Mouse (Mus musculus): ENCODE measurements at regions not wholly inside any gene's neighbourhood (a gene's known extent, or its start where the extent isn't known, plus 50 kb on each side); places are given as distances from the start of the nearest gene placed in this dataset.
"Not testable (repeated sequence)": the region's sequence is repeated elsewhere in the genome, so short reads cannot be mapped to it uniquely, and the experiment has no call there.

DNA sequence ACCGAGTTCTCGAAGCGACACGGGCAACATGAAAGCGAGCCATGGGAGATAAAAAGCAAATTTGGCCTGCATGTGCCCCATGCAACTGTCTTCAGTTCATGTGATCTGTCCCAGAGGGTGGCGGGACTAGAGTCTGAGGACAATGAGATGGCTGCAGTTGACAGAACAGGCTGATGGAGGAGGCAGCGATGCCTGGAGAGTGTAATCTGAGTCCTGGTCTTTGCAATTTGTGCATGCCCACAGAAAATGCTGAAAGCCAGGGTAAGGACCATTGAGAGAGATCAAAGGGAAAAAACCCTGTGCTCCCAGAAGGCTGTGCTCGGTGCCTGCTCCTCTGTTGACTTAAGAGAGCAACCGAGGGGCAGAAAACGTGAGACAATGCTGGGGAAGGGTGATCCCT lies 624.8 kb upstream of the BB014433 start:
- no peak for DNase-seq

DNA sequence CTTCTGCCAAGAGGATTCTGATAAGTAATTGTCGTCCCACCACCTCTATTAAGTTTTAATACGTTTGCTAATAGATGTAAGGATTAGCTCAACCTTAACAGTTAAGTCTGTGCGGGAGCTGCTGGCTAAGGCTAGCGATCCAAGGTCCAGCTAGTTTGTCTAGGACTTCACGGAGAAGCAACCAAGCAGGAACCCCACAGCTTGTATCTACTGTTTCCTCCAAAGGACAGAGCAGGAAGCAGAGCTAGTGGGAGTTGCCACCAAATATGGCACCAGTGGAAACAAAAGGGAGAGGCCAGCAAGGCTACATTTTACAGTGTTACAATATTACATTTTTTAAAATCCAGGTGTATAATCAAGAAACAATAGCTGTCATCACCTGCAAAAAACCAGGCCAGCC lies 624.4 kb upstream of the BB014433 start:
- no peak for DNase-seq

DNA sequence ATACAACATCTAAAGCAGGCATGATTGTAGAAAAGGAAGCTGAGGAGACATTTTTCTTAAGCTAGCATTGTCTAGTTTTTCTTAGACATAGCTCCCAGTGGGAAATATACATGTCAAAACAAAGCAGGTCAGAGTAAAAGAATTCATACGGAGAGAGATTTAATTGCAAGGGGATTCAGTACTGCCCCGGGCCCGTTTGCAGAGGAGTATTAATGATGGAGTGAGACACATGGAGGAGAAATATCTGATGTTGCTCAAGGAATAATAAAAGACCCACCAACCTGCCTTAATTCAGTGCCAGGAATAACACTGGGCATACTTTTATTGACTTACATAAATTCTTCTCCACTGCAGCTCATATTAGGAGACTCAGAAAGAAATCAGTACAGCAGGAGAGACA lies 623.6 kb upstream of the BB014433 start:
- no peak for DNase-seq

DNA sequence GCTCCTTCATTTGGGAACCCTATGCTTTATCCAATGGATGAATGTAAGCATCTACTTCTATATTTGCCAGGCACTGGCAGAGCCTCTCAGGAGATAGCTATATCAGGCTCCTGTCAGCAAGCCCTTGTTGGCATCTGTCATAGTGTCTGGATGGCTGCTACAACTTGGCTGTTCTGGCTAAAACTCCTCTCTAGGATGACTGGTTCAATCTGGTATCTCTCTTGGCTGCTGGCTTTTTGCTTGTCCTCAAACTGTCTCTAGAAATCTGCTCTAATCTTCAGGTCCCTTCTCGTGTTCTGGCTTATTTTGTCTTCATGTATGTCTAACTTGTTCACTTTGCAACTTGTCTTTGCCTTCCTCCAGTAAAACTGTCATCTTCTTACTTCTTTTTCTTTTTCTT lies 614.7 kb upstream of the BB014433 start:
- DNase-seq = no peak

GRCm38 (mm10) chr8:15634769-15635366 lies 589.0 kb upstream of the BB014433 start:
- DNase-seq = no peak

- no peak for DNase-seq
These were observed 582.7 kb upstream of the BB014433 start for GRCm38 (mm10) chr8:15628584-15628983.

DNA sequence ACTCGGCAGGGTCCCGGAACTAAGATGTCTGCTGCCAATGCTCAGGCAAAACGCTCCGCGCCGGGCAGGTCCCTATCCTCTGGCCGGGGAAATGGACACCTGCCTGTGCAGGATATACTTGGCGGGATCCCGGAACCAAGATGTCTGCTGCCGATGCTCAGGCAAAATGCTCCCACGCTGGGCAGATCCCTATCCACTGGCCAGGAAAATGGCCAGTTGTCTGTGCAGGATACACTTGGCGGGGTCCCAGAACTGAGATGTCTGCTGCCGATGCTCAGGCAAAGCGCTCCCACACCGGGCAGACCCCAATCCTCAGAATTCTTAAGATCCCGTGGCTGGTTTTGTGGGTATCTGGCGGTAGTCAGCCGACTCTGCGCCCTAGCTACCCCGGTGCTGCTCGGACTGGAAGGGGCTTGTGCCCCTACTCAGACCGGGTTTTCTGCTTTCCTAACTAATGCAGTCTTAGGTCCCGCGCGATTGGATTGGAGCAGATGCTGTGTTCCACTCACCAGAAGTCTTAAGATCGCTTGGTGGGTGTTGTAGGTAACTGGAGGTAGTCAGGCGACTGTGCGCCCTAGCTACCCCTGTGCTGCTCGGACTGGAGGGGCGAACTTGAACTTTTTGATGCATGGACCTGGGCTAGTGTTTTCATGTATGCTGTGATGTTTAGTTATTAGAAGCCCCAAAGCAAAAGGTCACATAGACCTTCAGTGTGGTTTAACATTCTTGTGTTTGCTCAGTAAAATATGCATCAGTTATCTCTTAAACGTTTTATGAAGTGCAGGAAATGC lies 577.9 kb upstream of the BB014433 start:
- not testable (repeated sequence) for DNase-seq

DNA sequence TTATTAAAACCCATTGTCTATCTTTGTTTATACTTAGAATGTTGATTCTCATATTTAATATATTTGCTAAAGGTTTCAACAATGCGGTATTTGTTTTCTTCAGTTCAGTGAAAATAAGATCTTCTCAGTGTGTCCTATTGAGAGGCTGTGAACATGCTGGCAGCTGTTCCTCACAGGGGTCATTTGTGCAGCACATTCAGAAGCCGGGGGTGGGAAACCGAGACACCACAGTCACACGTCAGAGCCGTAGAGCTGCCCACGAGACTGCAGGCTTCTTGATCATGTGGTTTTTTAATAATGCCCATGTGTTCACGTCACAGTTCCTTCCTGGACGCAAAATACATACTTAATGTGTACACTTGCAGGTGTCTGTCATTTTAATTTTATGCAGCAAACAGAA lies 564.3 kb upstream of the BB014433 start:
- DNase-seq = no peak

- DNase-seq = no peak
These were observed 561.8 kb upstream of the BB014433 start for GRCm38 (mm10) chr8:15607598-15608215.

DNA sequence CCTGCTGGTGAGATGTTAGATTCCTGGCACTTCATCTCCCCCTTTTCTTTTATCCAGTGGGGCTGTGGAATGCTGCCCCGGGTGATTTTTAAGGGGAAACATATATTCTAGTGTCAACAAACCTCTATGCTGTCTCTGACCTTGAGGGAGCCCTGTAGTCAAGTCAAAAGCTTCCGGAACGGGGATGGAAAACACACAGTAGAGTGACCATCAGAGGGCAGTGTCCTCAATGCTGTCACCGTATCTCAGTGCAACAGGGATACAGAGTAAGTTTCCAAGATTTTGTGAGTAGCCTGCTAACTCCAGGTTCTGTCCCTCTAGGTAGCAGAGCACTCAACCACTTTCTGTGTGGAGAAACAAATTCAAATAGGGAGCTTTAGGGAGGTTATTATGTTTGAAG lies 555.7 kb upstream of the BB014433 start:
- DNase-seq = peak; percentile 29

GRCm38 (mm10) chr8:15593106-15593505 lies 547.2 kb upstream of the BB014433 start:
- DNase-seq = no peak

GRCm38 (mm10) chr8:15583782-15584181 lies 537.9 kb upstream of the BB014433 start:
- no peak for DNase-seq

GRCm38 (mm10) chr8:15570091-15570490 lies 524.2 kb upstream of the BB014433 start:
- no peak for DNase-seq

DNA sequence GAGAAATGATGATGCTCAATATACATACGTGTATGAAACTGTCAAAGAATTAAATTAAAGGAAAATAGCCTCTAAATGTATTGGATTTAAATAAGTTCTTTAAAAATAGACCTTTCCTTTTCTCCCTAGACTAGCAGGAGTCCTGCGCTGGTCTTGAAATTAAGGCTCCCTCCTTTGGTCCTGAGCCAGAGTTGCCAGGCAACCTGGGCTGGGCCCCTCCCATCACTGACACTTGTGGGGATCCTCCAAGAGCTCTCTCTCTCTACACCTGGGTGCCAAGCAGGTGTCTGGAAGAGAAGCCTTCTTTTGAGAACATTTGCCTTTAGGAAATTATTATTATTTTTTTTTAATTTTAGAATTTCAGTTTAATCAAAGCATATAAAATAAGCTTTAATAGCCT lies 521.9 kb upstream of the BB014433 start:
- no peak for DNase-seq

DNA sequence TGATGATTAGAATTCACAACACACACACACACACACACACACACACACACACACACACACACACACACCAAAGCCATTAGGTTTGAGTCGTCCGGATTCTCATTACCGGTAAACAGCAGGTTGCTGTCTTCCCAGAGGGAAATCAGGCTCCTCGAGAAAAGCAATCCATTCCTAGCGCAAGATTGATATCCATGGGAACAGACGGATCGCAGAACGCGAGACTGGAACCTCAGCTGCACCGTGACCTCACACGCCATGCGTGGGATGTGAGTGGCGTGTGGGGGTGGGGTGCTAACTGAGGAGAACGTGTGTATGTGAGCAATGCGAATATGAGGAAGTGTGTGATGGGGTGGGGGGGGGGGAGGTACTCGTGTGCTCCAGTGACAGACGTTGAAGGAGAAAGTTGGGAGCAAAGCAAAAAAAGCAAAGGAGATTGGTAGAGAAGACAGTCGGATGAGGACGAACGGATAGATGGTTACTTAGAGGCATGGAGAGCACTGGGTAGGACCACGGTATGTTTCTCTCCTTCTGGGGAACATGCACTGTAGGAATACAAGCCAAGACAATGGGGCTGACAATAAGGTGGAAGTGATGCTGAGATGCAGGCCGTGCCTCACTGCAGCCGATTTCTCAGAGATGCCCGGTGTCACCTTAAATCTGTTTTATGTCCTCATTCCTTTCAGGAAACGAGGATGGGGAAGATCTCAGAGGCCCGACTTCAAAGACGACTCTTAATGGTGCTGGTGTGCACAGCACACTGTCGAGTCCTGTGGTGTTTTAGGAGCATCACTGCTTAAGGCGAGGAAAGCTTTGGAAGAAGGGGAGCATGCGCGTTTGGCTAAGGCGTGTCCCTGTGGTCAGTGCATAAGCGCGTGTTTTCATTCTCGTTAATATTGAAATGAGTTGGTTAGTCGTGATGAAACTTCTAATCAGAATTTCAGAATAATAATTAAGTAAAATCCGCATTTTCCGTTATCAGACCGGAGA lies 516.7 kb upstream of the BB014433 start:
- no peak for DNase-seq

DNA sequence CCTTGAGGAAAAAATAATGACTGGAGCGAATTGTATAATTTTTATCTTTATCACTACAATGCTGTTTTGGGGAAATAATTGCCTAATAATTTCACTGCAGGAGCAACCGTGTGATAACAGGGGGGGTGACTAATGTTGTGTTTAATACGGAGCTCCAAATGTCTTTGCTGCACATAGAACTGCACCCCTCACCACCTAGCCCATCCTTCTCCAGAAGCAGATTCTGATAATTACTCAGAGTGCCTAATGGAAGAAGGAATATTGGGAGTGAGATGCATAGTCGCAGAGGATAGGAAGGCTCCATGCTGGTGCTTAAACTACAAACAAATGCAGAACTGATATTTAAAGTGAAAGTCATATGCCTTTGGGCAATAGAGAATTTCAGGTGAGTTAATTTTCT lies 486.1 kb upstream of the BB014433 start:
- DNase-seq = no peak

DNA sequence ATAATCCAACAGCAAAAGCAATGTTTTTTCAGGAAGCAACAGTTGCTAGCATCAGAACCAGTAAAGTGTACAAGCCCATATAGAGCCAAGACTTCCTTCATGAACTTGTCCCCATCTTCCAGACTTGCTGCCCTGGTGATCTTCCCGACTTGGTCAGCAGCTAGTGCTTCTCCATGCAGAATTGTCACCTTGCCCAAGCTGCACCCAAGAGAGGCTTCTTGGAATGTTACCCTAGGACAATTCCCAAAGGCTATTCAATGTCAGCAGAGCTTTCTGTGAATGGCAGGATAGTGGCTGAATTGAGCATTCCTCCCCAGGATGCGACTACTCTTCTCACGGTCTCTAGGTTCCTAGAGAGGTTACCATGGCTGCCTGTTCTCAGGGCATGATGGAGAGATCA lies 479.6 kb upstream of the BB014433 start:
- no peak for DNase-seq

DNA sequence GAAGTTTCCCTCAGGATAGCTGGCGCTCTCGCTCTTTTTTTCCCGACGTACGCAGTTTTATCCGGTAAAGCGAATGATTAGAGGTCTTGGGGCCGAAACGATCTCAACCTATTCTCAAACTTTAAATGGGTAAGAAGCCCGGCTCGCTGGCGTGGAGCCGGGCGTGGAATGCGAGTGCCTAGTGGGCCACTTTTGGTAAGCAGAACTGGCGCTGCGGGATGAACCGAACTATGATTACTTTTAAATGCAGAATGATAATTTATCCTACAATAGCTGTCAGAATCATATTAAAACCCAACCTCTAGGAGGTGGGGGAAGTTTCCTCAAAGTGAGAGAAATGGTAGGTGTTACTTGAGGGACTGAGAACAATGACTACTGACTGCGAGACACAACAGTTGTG lies 474.0 kb upstream of the BB014433 start:
- peak; percentile 4 for DNase-seq

DNA sequence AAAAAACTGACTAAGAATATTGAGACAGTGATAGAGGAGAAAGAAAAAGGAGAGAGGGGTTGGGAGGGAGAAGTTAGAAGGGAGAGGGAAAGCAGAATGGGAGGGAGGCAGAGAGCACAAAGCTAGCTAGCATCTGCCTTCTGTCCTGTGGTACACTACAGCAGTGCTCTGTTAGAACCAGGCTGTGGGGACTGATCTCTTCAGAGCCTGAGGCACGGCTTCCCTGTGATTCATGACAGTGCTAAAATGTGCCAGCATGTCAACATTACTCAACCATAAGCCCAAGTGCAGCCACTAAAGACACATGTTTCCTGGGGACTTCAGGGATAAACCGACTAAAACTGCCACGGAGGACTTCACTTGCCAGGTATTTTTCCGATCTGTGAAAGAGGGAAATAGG lies 455.1 kb upstream of the BB014433 start:
- DNase-seq = no peak

DNA sequence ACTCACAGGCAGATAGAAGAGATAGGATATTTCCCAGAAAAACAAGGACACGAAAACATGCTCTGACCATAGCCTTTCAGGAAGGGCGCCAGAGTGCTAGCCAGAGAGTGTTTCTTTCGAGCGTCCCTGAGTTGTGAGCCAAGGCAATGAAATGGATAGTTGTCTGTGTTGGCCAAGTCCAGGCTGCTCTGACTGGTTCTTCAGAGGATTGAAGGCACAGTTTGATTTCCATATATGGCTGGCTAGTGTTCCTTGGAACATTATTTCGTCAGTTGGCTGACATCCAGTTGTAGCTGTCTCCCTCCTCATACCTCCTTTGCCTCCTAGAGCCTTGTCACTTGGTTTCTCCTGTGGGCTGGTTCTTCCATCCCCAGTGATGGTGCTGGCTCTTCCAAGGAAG lies 451.7 kb upstream of the BB014433 start:
- peak; percentile 10 for DNase-seq

DNA sequence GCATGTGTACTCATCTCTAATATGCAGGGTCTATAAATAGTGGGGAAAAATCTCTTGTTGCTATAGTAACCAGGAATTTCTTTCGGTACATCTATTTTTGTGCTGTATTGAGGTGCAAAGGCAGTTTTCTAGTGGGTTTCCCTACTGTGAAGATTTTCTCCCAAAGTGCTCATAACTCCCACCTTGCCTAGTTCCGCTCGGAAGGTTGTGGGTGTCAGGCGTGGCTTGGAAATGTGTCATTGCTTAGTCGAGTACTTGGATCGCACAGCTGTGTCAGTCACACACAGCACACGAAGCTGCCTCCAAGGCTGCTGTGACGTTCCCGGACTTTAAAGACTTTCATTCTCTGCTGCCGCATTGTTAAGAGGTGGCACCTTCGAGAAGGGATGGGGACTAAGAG lies 450.4 kb upstream of the BB014433 start:
- no peak for DNase-seq

- DNase-seq = no peak
These were observed 444.9 kb upstream of the BB014433 start for GRCm38 (mm10) chr8:15490774-15491173.

GRCm38 (mm10) chr8:15487579-15487978 lies 441.7 kb upstream of the BB014433 start:
- DNase-seq = no peak

Measured in lung, postnatal 10 days (tissue).